Mouse (Mus musculus): ENCODE results near the gene Gpr84.
A peak's percentile ranks its signal among the peaks of the same experiment; 100 is the strongest.

Gene Gpr84

DNA sequence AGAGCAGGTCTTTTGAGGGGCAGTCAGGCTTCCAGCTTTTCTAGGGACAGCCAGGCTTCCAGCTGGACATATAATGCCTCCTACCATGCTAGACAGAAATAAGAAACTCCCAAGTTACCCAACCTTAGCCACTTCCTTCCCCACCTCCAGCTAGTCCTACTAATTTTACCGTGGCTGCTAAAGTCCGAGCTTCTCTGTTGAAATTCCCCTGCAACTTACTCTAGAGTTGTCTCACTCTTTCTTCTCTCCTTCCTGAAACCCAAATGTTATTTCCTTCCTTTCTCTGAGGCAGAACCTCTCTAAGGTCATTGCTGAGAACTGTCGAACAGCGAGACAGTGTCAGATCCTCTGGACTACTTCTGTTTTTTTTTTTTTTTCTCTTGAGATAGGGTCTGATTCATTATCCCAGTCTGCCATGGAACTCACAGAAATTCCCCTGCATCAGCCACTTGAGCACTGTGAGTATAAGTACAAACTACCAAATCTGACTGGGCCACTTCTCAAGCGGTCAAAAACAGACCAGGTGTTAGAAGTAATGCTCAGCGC is at the start of gene Gpr84:
Gene Gpr84, minus strand, starts transcription at position 248 of the 546 bp plus-strand sequence.
- DNase-seq (ENCODE audit: low read depth in 1 of 2, low spot score in 2 of 2): peak; percentile 19 to 38

DNA sequence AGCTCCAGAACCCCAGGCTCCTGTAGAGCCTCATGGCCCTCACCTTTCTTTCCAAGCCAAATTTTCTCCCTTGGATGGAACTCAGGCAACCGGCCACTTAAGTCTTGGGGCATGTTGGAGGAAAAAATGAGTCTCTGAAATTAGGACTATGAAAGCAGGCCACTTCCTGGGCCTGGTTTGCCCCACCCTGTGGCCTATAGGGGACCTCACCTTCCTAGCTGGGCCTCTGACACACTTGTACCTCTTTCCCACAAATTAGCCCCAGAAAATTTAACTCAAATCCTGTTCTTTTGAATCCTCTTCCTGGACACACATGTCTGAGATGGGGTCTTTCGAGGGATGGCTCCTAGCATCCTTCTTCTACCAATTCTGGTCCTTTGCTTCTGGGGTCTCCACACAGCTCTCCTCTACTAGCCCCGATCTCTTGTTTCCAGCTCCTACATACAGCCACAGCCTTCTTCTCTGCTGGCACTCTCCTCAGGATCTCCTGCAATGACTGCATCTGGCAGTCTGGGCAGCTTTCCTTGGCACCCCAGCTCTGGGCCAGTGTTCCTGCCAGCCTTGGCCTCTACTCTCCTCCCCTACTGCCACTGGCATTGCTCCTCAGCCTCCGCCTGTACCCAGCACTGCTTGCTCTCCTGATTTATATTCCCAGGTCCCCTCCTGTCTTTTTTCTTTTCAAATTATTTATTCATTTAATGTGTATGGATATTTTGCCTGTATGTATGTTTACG is 49.6 kb upstream of the Gpr84 start:
- no peak for DNase-seq (ENCODE audit: low read depth in 1 of 2, low spot score in 2 of 2)

DNA sequence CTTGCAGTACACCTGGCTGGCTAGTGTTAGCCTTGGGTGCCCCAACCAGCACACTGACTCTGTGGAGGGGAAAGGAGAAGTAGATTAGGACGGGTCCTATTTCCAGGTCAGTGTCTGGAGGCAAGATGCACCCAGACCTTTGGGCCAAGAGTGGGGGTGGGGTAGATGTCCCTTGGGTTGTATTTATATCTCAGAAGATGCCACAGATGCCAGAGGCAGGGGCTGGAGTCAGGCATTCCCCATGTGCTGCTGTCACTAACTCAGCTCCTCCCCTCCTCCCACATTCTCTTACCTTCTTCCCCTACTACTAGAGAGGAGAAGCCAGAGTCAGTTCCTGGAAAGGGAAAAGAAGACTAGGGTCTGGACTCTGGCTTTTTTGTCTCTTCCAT is 48.7 kb upstream of the Gpr84 start:
- DNase-seq (ENCODE audit: low read depth in 1 of 2, low spot score in 2 of 2): no peak

DNA sequence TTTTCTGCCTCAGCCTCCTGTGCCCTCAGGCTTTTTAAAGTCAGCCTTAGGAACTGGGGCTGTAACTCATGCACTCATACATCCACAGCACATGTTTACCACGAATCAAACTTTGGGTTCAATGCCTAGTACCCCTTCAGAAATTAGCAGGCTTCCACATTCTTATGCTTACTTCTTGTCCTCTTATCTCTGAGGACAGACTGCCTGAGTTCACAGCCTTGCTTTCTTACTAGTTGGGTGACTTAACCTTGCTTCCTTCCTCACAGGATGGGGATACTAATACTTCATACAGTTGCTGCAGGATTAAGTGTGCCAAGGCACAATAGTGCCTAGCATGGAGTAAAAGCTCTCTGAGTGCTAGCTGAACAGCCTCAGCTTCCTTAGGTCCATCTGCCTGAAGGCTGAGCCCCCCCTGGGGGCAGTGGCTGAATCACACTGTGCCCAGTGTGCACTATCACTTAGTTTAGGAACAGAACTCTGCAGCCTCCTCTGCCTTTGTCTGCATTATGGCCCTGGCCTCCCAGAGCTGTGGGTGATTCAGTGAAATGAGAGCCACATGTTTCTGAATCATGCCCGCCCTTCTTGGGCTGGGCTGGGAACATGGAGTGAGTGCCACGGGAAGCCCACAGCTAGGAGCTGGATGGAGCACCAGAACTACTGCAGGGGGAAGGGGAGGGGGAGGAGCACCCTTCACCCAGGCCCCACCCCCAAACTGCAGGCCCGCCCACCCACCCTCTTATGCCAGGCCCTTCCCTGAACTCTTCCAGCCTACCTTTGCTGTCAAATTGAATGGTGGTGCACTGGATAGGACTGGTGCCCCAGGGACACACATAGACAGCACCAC is 48.1 kb upstream of the Gpr84 start:
- no peak for DNase-seq (ENCODE audit: low read depth in 1 of 2, low spot score in 2 of 2)

DNA sequence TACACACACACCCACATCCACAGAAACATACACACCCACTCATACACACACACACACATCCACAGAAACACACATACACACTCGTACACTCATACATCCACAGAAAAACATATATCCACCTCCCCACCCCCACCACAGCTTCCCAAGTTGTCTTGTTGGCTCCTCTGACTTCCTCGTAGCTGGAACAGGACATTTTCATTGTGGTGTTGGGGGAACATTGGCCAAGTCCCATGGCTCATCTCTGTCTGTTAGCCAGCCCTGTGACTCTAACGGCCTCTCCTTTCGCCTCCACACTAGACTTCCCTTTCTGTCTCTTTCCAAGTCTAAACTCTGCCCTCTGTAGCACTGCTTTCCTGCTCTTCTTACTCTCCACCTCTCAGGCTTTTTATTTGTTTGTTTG is 47.4 kb upstream of the Gpr84 start:
- DNase-seq (ENCODE audit: low read depth in 1 of 2, low spot score in 2 of 2): no peak

DNA sequence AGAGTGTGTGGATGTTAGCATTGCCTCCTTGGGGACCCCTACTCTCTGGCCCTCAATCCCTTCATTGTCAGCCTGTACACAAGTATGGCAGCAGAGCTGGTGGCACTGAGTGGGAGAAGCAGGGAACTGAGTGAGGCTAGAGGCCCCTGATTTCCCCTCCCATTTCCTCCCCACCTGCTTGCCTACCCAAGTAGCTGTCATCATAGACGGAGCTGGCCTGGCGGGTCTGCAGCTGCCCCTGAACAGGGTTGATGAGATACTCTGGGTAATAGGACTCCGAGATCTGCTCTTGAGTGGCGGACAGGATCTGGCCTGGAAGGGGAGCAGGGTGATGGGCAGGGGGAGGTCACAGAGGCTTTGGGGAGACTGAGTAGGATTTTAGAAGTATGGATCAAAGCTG is 45.7 kb upstream of the Gpr84 start:
- no peak for DNase-seq (ENCODE audit: low read depth in 1 of 2, low spot score in 2 of 2)

DNA sequence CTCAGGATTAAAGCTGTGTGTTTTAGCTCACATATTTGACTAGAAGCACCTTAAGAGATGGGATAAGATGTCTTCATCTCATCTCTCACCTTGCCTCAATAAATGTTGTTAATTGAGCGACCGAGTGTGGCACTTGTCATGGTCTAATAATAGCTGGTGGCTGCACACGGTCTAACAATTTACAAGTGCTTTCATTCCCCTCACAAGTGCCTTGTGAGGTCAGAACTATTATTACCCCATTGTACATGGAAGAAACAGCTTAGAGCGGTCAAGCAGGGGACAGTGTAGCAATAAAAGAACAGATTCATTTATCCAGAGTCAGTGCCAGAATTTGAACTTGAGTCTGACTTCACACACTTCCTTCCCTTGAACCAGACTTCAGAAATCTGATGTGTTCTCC is 45.0 kb upstream of the Gpr84 start:
- DNase-seq (ENCODE audit: low read depth in 1 of 2, low spot score in 2 of 2): no peak

DNA sequence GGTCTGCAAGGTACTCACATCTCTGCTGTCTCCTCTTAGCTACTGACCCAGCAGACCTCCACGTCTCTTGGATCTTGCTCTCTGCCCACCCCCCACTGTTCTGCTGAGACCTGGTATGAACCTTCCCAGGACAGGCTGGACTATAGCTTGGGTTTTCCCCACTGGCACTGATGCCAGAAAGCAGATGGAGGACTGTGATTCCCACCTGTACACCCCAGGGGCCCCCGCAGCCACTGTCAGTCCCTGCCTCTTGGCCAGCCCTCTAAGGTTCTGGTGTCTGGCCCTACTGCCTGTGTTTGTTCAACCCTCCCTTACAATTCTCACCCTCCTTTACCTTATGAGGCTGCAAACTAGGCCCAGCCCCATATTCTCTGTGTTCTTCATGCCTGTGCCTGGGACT is 44.3 kb upstream of the Gpr84 start:
- DNase-seq (ENCODE audit: low read depth in 1 of 2, low spot score in 2 of 2): no peak

DNA sequence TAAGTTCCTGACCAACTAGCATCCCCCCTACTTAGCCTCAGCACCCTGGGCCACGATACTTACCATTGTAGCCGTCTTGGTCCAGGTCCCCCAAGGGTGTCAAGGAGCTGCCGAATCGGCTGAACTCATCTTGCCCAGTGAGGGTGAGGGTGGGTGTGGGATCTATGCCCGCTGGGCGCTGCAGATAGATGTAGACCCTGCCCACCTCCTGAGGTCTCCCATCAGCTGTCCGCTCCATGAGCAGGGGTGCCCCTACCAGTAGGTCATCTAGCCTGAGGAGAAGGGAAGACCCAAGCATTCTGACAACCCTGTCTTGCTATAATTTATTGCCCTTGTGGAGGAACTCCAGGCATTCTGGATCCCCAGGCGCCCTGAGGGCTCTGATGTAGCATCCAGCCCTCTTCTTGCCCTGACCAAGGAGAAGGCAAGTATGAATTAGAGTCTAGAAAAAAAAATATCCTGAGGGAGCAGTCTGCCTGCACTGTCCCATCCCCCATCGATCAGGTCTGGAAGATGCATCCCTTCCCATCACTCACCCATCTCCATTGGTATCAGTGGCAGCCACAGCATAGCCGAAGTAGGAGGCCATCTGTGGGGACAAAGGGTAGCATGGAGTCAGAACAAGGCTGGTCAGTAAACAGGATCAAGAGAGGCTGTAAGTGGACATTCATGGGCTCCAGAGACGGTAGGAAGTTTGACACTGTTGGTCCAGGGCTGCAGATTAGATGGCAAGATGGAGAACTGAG is 43.3 kb upstream of the Gpr84 start:
- no peak for DNase-seq (ENCODE audit: low read depth in 1 of 2, low spot score in 2 of 2)

DNA sequence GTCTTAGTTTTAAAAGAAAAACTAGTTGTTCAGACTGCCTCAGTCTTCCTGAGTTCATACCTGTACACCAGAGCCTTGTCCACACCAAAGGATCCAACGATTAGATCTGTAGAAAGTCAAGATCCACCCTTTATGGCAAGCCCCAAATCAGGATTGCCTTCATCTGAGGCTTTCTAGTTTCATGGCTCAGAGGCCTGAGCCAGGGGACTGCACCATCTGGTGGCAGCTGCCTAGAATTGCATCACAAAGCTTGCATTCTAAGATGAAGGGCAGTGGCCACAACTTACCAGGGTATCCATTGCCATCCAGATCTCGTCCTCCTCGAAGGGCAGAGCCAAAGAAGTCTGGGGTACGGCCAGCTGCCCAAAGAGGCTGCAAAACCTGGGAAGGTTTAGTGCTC is 42.4 kb upstream of the Gpr84 start:
- no peak for DNase-seq (ENCODE audit: low read depth in 1 of 2, low spot score in 2 of 2)

DNA sequence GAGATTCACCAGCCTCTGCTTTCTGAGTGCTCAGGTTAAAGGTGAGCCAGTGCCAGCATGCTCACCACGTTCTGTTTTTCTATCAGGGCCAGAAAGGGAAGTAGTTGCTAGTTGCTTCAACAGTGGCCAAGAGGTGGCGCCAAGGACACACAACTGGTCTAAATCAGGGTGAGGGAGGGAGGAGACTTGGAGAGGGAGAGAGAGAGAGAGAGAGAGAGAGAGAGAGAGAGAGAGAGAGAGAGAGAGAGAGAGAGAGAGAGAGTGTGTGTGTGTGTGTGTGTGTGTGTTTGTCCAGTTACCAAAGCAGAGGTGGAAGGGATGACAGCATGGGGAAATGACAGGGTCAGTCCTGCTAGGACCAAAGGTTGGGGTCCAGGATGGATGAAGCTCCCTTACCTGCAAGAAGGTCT is 36.9 kb upstream of the Gpr84 start:
- no peak for DNase-seq (ENCODE audit: low read depth in 1 of 2, low spot score in 2 of 2)

DNA sequence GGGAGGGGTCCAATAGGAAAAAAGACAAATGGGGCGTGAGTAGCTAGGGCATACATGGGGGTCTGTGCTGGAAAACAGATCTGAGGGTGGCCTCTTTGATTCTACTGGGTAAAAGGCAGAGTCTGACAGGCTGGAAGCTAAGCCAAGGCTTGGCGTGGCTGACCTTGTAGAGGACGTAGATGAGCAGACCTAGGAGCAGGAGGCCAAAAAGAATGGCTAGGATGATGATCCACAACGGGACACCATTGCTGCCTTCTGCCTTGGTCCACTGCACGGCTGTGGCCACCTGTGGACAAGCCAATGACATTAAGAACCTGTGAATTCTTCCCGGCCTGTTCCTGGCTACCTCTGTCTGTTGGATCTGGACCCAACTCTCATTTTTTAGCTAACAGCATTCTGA is 35.4 kb upstream of the Gpr84 start:
- no peak for DNase-seq (ENCODE audit: low read depth in 1 of 2, low spot score in 2 of 2)

DNA sequence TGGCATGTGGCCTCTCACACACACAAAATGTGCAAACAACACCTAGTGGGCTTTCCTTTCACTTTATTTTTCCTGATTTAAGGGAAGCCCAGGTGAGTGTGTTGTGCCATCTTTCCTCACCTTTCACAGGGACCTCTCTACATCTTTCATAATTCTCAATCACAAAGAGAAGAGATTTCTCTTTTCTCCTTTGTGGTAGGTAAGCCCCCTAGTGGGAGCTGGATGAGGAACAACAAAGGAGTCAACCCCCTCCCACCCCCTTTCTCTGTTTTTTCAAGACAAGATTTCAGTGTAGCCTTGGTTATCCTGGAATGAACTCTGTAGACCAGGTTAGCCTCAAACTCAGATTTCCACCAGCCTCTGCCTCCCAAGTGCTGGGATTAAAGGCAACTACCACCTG is 33.1 kb upstream of the Gpr84 start:
- DNase-seq (ENCODE audit: low read depth in 1 of 2, low spot score in 2 of 2): no peak

DNA sequence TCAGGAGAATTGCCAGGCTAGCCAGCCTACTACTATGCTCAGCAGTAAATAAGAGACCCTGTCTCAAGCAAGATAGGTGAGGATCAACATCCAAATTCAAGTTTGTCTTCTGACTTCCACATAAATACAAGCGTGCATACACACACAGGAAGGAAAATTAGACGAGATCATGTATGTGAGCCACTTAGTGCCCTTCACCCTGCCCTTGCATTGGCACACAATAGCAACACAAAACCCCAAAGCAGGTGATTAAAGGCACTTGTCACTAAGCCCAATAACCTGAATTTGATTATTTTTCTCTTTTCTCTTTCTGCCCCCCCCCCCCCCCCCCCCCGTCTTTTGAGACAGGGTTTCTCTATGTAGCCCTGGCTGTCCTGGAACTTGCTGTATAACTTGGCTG is 32.6 kb upstream of the Gpr84 start:
- DNase-seq (ENCODE audit: low read depth in 1 of 2, low spot score in 2 of 2): no peak

DNA sequence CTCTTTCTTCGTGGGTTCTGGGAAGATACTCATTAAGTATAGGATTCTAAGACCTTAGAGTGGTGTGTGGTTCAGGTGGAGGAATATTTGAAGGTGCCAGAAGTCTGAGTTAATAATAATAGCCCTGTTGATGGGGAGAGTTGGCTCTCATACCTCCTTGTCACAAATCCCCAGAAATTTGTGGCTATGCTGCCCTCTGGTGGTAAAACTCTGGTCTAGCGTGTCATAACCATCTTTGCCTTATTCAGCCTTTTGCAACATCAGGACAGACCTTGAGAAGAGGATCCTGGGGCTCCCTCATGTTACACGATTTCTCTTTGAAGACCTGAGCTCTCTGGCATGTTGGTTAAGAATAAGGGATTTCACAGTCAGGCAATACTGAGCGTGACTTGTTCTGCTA is 32.0 kb upstream of the Gpr84 start:
- DNase-seq (ENCODE audit: low read depth in 1 of 2, low spot score in 2 of 2): peak; percentile 62 to 73

DNA sequence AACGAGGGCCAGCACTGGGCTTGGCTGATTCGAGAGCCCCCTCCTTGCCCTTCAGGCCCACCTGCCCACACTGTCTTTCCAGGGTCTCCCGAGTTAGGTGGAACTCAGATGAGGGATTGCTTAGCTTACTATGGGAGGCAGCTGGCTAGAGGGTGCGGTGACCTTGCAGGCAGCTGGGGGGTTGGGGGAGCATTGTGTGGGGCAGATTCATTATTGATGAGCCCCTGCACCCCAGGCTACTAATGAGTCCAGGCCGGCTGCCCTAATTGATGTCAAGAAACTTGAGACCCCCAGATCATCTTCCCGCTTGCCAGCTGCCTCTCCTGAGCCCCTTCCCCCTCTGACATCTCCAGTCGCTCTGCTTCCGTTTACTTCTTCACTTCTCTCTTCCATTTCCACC is 31.1 kb upstream of the Gpr84 start:
- no peak for DNase-seq (ENCODE audit: low read depth in 1 of 2, low spot score in 2 of 2)

DNA sequence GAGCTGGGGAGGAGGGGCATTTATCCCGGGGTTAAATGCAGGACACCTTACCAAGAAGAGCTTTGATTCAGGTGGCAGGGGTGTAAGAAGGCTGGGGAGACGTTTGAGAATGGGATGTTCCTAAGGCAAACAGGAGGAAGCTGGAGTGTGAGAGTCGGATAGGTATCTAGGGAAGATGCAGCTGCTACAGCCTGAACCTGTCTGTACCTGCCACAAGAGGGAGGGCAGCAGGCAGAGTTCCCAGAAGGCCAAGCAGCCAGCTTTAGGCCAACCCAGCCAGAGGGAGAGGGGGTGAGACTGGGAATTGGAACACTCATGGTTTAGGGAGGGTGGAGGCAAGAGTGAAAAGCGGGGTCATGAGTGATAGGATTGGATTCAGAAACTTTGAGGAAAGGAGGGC is 30.4 kb upstream of the Gpr84 start:
- DNase-seq (ENCODE audit: low read depth in 1 of 2, low spot score in 2 of 2): no peak

DNA sequence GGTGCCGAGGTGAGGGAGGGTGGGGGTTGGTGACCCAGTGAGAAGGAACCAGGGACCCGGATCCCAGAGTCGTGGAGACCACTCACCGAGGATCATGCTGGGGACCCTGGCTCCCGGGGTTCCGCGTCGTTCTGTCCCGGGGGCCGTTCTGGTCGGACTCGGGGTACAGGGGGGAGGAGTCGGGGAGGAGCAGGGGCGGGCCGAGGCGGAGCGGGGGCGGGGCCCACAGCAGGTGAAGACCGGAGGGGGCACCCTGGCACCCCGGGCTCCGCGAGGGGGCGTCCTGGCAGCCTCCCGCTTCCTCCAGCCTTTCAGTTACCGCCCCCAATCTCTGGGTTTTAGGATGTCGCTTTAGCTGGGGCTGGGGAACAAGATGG is 29.5 kb upstream of the Gpr84 start, which contains the start of gene Zfp385a:
Gene Zfp385a, minus strand, starts transcription at position 133 of the 377 bp plus-strand sequence.
- DNase-seq (ENCODE audit: low read depth in 1 of 2, low spot score in 2 of 2): peak in 1 of 2 experiments; percentile 16

DNA sequence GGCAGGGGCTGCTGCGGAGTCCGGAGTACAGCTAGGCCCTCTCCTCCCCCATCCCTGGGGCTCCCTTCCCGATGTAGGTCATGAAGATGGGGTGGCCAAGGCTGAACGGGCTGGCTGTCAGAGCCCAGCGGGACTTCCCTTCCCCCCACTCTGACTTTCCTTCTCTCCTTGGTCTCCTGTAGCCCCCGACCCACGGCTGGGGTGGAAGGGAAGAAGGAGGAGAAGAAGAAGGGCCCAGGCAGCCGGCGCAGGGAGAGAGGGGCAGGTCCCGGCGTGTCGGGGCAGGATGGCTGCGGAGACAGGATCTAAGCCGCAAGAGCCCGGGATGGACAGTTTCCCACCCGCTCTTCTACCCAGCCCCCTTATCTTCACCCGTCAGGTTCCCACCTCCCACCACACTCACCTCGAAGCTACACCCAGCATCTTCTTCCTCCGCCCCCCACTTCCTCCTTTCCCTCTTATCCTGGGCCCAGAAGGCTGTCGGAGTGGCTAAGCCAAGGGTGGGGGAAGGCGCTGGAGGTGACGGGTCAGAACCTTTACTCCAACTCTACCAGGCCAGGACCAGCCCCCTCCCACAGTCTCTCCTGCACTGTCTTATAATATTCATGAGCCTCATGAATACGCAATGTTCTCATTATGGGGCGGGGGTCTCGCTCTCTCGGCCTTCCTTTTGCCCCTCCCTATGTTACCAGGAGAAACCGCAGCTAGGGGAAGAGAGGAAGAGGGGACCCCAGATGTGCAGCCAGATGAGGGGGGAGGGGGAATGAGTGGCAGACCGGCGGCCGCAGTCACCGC is 29.0 kb upstream of the Gpr84 start:
- no peak for DNase-seq (ENCODE audit: low read depth in 1 of 2, low spot score in 2 of 2)

DNA sequence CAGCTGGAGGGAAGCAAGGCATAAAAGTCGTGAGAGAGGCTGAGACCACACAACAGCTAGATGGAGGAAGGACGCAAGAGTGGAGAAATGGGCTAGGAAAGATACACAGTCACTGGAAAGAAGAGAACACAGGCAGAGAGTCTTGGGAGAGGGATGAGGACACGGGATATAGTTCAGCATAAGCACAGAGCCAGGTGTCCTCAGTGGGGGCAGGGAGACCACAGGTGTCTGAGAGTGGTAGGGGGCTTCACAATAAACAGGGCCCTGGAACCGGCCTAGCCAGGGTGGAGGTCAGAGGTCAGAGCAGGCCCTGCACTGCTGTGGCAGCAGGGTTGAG is 28.4 kb upstream of the Gpr84 start:
- no peak for DNase-seq (ENCODE audit: low read depth in 1 of 2, low spot score in 2 of 2)
